Mouse (Mus musculus) frontal cortex, adult 2 months (tissue): ENCODE data around the gene Tbc1d1. TPM values are rescaled to one million over a fixed set of nuclear protein-coding genes. Genes with fewer than 3 reads are reported as not detected.
A peak's percentile ranks its signal among the peaks of the same experiment; 100 is the strongest.

Experiments
- DNase-seq, 2 experiments: peaks; one replicate each; pipeline ENCODE4 v3.0.0; 2022; ENCODE audit warnings: low spot score in 1 of 2; ENCODE audit errors: extremely low spot score in 1 of 2
- polyA plus RNA-seq: library from polyadenylated mRNA; depleted of rRNA; stranded (reverse); fragments of >200 nt; gene quantifications from 2 replicates; pipeline ENCODE4 v1.2.3, GENCODE M21; 2012

Tbc1d1 gene
- polyA plus RNA-seq, 1 experiment, result 16.1 TPM

GRCm38 (mm10) chr5:64375851-64376250, 219.7 kb downstream of the Tbc1d1 start:
- DNase-seq, result no peak

DNA sequence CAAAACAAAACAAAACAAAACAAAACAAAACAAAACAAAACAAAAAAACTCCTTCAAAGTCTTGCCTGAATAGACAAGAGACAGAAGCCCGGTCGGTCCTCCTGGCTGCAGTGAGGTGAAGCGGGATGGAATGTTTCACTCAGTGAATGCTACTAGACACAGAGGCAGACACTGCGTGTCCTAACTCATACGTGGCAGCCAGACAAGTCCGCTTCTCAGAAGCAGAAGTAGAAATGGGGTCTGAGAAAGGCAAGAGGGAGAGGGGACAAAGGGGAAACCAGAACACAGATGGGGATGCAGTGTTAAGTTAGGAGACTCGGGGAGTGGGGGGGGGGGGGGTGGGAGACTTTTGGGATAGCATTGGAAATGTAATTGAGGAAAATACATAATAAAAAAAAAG, 220.4 kb downstream of the Tbc1d1 start:
- no peak for DNase-seq

DNA sequence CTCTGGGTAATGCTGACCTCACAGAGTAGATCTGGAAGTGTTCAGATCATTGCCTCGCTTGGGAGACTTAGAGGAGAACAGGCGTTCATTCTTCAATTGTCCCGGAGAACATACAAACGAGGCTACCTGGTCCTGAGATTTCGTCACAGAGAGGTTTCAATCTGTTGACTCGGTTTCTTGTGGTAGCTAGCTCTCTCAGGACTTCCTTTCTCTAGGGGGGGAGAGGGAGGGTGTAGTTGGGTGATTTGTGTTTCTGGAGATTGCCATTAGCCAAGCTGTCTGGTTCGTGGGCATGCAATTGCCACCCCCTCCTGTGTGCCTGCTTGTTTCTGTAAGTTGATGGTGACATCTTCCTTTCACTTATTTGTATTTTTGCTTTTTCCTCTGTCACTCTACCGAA, 221.6 kb downstream of the Tbc1d1 start:
- DNase-seq, result no peak

GRCm38 (mm10) chr5:64378591-64379275, 222.6 kb downstream of the Tbc1d1 start:
- DNase-seq, result no peak

GRCm38 (mm10) chr5:64379829-64380228, 223.7 kb downstream of the Tbc1d1 start:
- DNase-seq, result no peak

GRCm38 (mm10) chr5:64380698-64381375, 224.7 kb downstream of the Tbc1d1 start:
- no peak for DNase-seq

- no peak for DNase-seq
These were observed 225.4 kb downstream of the Tbc1d1 start for GRCm38 (mm10) chr5:64381538-64381937.

- peak; percentile 56 to 92 for DNase-seq
These were observed 226.4 kb downstream of the Tbc1d1 start for GRCm38 (mm10) chr5:64382451-64383057.

- no peak for DNase-seq
These were observed 227.1 kb downstream of the Tbc1d1 start for GRCm38 (mm10) chr5:64383215-64383614.

DNA sequence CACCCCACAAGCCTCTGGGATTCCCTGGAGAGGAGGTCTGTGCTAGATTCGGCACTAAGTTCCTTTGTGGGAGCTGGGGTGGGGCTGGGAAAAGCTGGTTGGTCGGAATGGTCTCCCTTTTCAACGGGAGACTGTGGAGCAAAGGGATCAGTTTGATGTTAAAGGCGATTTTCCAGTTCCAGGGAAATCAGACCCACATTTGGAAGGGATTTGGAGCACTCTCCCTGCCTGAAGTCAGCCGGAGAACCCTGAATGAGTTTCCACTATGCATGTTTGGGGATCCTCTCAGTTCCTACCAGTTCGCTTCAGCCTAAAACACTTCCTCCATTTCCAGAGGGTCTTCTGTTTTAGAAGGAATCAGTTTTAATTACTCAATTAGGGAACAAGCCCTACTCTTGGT, 228.4 kb downstream of the Tbc1d1 start:
- DNase-seq, result no peak

GRCm38 (mm10) chr5:64386996-64387395, 230.9 kb downstream of the Tbc1d1 start:
- no peak for DNase-seq

- DNase-seq, result no peak
These were observed 233.3 kb downstream of the Tbc1d1 start for GRCm38 (mm10) chr5:64389202-64389929.

DNA sequence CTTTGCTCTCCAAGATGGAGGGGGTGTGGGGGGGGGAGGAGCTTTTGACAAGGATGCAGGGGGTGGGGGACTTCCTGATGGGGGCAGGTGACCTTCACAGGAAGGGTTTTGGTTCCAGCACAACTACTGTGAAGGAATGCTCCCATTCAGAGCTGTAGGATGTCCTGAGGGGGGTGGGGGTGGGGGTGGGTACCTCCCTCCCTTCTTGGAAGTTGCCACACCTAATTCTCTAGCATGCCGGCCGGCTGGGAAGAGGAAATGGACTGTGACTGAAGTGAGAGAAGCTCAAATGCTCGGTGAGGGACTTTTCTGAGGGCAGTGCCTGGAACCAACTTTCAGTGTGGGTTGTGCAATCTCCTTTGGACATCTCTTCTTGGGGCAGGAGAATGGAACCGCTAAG, 235.2 kb downstream of the Tbc1d1 start:
- no peak for DNase-seq

DNA sequence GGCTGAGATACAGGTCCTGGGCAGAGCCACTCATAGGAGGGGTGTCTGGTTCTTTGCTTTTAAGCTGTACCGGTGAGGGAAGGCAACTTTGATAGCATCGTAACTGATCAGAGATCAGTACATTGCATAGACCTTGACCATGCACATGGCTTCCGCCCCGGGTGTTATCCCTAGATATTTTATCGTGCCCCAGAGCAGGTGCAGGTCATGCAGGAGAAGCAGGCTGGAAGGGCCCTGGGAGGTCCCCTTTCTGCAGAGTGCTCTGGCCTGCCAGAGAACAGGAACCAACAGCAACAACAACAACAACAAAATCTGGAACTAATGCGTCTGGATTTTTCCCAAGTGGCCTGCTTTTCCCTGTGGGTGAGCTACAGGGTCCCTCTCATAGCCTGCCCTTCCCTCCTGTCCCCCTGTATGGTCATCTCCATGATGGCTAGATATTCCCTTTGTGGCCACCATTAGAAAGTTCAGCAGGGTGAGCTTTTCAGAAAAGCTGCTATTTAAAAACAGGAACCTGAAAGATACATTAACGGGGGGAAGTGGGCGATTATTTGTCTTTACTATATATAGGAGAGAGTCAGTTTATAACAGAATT, 236.4 kb downstream of the Tbc1d1 start:
- no peak for DNase-seq

- DNase-seq, result no peak
These were observed 237.4 kb downstream of the Tbc1d1 start for GRCm38 (mm10) chr5:64393530-64393929.

- no peak for DNase-seq
These were observed 242.1 kb downstream of the Tbc1d1 start for GRCm38 (mm10) chr5:64398155-64398554.

DNA sequence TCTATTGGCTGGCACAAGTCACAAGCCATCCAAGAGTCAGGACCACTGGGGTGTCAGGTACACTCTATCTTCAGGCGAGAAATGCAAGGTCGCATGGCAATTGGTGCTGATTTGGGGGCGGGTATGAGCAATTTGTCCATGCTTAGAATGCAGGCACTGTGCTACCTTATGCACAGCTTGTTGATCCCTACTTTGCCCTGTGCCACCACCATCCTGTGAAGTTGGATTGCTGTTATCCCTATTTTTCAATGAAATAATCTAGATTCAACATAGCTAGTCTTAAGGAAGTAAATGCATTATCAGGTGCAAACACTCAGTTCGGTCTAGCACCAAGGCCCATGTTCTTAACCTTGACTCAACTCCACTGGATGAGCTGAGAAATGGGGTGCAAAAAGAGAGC, 244.6 kb downstream of the Tbc1d1 start:
- no peak for DNase-seq
